Mouse (Mus musculus) retina, adult 2 months (tissue): ENCODE data around the gene Fam184b.

Experiments used
- DNase-seq: peaks from one replicate; pipeline ENCODE4 v3.0.0-alpha.2; 2012; ENCODE audit warnings: low read depth, low spot score

The Fam184b gene

GRCm38 (mm10) chr5:45595363-45596039, 43.9 kb downstream of the Fam184b start:
- no peak for DNase-seq

- no peak for DNase-seq
Observed at GRCm38 (mm10) chr5:45593276-45593675, 46.1 kb downstream of the Fam184b start.

GRCm38 (mm10) chr5:45590094-45590493, 49.3 kb downstream of the Fam184b start:
- no peak for DNase-seq

GRCm38 (mm10) chr5:45584601-45585000, 54.8 kb downstream of the Fam184b start:
- no peak for DNase-seq

GRCm38 (mm10) chr5:45580279-45580678, 59.1 kb downstream of the Fam184b start:
- no peak for DNase-seq

DNA sequence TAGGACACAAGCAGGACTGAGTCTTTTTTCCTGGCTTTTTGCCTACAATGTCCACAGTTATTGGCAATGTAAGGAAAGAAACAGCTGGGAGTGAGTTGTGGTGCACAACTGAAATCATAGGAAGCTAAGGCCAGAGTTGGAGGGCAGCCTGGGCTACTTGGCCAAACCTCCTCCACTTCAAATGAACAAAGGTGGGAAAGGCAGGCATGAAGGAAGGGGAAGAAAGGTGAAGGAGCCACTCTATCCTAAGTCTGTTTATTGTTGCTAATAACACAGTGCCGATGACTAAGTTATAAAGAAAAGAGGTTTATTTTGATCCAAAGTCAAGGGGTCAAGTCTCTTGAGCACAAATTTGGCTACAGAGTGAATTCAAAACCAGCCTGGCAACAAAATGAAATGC, 62.0 kb downstream of the Fam184b start:
- no peak for DNase-seq

DNA sequence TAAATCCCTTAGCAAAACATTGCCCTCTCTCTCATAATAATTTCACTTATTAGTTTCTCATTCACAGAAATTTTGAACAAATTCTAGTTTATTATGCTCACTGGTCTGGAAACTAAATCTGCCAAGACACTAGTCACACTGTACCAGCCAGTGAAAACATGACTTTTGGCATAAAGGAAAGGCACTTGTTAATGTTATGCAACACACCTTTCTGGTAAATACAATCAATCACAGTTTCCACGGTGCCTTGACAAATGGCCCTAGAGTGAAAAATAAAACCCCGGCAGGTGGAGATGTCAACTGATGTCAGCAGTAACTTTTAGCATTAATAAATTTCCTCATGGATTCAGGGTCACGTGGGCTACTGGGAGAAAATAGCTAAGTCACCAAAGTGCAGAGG, 62.7 kb downstream of the Fam184b start:
- DNase-seq: no peak

- no peak for DNase-seq
Observed at GRCm38 (mm10) chr5:45572816-45573215, 66.6 kb downstream of the Fam184b start.

DNA sequence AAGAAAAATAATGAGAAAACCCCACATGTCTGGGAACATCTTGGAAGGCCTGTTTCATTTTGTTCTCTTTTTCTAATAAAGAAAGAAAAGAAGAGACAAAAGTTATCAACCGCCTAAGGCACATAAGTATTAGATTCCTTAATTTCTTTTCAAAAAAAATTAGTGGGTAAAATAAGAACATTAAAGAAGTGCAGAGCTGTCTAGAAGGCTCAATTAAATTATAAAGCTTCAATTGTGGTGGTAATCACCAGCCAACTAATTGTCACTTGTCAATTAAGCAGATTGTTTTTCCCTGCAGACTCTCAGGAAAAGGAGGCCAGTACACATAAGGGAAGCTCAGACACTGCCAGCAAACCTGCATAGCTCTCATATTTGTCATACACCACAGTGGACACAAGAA, 73.6 kb downstream of the Fam184b start:
- no peak for DNase-seq

DNA sequence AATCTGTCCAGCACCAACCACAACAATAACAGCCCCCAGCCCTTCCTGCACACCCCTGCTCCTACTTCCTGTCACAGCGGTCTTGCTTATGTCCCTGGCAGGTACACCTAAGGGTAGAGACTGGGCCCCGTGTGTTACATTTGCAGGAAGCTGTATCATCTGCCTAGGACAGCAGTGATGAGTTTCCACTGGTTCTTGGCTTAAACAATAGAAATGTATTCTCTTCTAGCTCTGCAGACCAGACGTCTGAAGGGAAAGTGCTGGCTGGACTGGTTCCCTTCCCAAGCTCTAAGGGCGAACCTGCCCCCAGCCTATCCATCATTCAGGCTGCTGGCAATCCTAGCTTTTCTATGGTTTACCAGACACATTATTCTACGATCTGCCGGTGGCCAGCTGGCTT, 75.4 kb downstream of the Fam184b start:
- no peak for DNase-seq

DNA sequence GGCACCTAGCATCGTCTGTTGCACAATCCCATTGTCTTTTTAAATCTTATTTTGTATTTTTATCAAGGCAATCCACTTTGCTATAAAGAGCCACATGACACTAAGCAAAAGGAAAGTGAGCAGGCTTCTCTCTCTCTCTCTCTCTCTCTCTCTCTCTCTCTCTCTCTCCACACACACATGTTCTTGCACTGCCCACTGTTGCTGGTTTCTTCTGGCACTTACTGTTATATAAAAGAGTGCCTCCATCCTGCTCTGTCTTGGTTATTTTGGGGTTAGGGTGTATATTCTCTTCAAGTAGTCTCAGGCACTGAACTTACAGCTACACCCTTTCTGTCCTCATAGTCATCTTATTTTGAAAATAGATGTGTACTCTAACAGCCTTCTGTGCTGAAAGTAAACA, 89.8 kb downstream of the Fam184b start:
- DNase-seq: no peak

- no peak for DNase-seq
Observed at GRCm38 (mm10) chr5:45543374-45543773, 96.0 kb downstream of the Fam184b start.

- no peak for DNase-seq
Observed at GRCm38 (mm10) chr5:45539502-45539901, 99.9 kb downstream of the Fam184b start.

DNA sequence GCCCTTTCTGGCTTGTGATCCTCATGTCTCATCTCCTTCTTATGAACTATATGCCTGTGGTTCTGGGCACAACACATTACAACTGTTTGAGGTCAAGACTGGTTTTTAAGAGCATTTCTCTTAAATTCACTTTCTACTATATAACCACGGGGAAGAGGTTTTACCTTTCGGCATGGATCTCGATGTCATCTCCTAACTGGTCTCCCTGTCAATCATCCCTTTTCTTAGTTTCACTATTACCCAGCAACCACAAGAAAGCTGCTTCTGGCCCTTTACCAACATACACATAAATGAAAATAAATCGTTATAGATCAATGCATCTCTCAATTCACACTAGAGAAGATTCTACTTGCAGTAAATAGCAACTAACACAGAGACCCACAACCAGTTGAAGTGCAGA, 104.2 kb downstream of the Fam184b start:
- DNase-seq: no peak

DNA sequence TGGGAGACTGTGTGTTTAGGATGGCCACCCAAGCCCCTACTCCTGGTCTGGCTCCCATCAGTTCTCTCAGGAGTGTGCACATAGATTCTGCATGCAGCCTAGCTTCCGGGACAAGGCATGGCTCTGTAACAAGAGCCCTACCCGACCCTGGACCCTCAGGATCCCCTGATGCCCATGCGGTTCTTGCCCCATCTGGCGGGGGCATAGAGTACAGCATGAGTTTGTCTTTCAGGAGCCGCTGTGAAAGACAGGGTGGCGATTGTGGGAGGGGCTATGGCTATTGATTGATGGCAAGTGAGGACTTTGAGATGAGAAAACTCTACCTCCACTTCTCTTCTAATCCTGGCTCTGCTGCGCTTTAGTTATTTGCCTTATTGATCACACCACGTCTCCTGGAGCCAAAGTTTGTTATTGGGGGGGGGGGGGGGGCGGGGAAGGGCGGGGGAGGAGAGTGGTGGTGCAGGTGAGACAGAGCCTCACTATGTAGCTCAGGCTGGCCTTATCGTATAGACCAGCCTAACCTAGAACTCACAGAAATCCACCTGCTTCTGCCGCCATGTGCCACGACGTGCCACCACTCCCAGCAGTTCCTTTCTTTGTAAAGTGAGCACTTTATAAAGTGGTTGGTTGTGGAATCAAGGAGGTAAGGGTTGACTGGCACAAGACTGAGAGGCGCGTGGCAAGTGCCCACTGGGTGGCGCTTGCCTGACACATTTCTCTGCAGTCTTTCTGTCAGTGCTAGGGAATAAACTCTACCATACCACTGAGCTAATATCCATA, 104.9 kb downstream of the Fam184b start:
- no peak for DNase-seq

DNA sequence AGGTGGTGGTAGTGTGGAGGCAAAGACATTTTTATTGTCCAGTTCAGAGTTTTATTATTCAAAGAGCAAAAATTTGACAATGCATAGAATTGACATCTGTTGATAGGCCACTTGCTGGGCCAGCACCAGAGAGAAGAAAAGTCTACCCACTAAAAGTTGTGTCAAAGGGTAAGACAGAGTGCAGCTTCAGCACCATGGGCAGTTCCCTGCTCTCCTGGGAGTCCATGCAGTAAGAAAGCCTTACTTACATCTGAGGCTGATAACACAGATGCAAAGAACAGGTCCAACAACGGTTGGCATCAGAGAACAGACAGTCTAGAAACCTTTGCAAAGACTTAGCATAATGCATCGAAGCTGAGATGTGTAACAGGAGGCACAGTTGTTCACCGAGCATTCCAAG, 109.7 kb downstream of the Fam184b start:
- DNase-seq: no peak

DNA sequence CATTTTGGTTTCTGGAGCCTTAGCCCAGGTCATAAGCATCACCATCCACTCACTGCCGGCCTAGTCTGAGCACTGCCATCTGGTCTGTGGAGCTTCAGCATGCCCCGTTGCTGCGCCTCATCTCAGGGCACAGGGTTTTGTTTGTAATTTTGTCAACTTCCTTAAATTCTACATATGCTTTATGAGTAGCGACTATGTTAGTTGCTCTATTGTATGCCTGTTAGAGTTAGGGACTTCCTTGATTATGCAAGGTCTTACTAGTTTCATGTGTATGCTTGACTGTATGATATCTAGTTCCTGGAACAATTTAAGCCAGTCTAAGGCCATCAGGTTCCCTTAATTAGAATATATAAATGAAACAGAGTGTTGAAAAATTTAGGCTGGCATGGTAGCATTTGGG, 113.1 kb downstream of the Fam184b start:
- DNase-seq: no peak

- DNase-seq: no peak
Observed at GRCm38 (mm10) chr5:45525101-45525500, 114.3 kb downstream of the Fam184b start.

GRCm38 (mm10) chr5:45521601-45522000, 117.8 kb downstream of the Fam184b start:
- no peak for DNase-seq

GRCm38 (mm10) chr5:45520809-45521110, 118.7 kb downstream of the Fam184b start:
- DNase-seq: no peak

GRCm38 (mm10) chr5:45519960-45520808, 119.2 kb downstream of the Fam184b start, which contains the start of gene Med28:
Gene Med28, plus strand, starts transcription at chr5:45520229.
- DNase-seq: peak; percentile 82

DNA sequence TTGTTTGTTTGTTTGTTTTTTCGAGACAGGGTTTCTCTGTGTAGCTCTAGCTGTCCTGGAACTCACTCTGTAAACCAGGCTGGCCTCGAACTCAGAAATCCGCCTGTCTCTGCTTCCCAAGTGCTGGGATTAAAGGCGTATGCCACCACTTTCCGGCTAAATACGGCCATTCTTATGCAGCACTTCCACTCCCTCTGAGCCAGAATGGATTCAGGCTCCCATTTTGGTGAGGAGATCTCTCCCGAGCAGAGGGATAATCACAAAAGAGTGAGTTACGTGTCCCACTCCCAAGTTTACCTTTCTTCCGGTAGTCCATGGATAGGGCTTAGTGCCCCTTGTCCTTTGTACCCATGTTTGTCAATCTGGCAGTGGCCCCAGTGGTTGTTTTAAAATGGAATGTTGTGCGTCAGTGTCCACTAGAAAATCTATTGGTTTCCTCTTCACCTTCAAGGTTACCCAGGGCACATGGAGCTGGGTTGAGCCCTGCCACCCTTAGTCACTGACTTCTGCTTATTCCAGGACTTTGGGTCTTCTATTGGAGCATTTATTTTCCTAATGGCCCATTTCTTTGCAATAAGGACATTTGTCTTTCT, 124.2 kb downstream of the Fam184b start:
- DNase-seq: no peak
